Mouse (Mus musculus): ENCODE measurements at regions not wholly inside any gene's neighbourhood (a gene's known extent, or its start where the extent isn't known, plus 50 kb on each side); places are given as distances from the start of the nearest gene placed in this dataset.

DNA sequence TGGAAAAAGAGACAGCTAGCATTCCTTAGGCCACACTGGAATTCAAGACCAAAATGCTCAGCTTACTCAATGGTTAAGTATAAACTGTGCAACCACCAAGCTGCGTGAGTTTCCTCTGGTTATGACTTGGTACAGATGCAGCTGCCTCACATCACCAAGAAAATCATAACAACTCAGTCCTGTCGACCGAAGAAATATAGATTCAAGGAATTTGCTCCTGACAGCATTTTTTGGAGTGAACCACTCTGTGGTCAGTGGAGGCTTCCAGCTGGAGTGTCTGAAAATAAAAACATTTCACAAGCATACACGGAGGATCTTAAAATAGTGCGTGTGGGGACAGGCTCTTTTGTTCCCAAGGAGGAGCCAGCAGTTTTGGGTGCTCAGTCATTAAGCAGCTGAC, 253.8 kb downstream of the Bckdhb start:
- DNase-seq = no peak

DNA sequence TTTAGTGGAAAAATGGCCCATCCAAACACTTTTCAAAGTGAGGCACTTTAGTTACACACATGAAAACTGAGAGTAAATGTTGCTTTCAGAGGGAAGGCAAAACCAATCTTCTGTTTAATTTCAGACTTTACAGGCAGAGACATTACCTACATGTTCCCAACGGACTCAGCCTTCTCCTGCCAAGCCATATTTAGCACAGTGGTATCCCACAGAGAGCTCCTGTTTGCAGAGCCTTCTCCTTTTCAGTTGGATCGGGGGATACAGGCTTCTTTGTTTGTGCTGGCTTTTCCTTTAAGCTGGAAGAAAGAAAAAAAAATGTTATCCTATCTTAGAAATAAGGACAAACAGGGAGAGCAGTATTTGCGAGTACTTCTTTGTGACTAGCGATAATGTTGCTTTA, 254.3 kb downstream of the Bckdhb start:
- DNase-seq = no peak

DNA sequence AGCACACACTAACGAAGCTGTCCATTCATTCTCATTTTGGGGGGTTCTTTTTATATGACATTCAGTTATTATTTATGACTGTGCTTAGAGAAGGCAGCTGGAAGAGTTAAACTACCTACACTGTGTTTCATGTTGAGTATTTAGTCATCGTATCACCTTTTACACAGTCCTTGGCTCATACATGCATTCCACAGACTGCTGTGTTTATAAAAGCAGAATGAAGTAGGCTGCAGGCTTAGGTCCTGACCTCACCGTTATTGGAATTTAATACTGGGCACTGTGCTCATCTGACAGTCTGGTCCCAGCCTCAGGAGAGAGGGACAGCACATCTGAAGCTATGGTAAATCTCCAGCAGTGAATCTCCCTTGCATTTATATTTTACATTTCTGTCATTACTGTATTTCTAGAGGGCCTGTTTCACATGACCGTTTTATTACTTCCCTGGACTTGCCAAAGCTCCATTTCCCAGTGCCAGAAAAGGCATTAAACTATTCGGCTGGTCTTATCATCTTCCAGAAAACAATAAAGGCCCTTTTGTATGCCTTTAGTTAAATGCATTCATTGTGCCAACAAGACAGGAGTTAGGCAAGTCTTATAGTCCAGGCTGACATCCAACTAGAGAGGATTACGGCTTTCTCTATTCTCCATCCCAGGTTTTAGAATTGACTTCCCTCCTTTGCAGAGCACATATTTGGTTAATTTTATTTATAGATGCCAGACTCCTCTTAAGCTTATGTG, 258.9 kb downstream of the Bckdhb start:
- DNase-seq = no peak

DNA sequence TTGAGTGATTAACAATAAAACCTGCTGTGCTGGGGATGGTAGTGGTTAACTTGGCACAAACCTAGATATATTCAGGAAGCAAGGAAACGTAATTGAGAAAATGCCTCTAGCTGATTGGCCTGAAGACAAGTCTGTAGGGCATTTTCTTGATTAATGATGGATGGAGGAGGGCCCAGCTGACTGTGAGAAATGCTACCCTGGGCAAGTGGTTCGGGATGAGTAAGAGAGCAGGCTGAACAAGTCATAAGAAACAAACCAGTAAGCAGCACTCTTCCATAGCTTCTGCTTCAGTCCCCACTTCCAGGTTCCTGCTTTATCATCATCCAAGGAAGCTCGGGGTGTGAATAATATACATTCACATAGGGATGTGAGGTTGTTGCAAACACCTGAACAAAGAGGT, 262.6 kb downstream of the Bckdhb start:
- DNase-seq = no peak

DNA sequence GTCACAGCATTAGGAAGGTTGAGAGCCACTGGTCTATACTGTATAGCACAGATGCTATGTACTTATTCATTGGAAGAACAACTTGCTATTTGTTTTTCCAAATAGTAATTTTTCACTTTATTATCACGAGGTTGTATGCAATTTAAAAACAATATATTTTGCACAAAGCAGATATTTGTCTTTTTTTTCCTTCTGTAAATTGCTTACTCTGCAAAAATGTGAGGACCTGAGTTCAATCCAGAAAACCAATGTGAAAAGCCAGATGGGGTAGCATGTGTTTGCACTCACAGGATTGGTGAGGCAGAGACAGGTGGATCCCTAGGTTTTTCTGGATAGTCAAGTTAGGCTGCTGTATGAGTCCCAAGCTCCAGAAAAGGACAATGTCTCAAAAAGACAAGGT, 268.5 kb downstream of the Bckdhb start:
- DNase-seq = no peak

DNA sequence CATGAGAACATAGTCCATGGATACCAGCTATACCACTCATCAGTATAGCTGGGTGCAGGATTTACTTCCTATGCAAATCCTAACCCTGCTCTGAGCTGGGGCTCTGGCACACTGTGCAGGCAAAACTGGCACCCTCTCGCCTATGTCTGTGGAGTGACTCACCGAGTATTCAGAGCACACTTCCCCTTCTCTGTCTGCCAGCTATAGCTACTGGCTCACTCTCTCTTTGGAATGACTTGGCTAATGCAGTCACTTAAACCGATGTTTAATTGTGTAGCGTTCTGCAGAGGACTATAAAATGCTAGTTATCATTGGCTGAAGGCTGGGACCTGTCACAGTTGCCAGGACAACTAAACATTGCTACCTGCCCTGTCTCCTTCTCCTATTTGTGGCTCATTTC, 269.8 kb downstream of the Bckdhb start:
- peak; percentile 42 for DNase-seq

DNA sequence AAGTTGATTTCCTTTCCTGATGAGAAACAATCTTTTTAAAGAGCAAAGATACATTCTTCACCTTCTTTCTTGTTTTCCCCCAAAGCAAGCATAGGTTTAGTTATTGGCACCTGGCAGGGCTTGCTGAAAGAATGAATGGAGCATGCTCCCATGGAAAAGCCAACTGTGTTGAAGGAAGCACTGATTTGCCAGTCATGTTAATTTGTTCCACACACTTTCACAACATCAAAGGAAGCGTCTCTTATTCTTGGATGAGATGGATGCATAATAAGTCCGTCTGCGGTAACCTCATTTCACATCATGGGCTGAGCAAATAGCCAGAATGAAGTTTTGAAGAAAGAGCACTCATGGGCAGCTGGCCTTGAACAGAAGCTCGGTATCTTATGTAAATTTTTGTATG, 270.4 kb downstream of the Bckdhb start:
- DNase-seq = no peak

DNA sequence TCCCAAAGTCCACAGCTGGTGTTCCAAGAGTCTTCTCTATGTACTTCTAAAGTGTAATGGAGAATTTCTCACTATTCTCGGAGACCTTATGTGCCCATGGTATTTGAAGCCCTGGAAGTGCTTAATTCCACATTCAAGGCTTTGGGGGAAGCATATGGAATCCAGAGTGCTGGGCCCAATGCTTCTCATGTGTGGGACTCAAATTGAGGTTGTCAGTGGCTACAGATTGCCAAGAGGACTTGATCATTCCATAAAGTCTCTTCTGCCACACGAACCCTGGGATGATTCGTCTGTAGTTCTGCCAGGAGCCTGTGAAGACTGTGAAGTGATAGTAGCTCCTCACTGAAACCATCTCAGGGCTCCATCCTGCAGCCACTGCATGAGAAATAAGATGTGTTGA, 275.3 kb downstream of the Bckdhb start:
- no peak for DNase-seq

DNA sequence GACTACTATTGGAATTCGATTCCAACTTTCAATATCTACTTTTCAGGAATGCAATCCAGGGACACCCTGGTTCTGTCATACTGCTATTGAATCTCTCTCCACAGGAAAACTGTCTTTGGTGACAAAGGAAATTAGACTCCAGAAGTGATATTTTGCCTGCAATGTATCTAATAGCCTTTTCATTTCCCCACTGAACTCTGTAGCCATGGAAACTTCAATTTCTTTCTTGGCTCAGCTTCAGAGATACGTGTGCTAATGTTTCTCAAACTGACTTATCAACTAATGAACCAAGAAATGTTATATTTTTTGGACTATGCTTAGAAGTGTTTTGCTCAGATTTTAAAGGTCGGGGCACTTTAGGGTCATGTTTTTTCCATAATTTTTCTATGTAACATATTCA, 279.1 kb downstream of the Bckdhb start:
- DNase-seq = no peak

DNA sequence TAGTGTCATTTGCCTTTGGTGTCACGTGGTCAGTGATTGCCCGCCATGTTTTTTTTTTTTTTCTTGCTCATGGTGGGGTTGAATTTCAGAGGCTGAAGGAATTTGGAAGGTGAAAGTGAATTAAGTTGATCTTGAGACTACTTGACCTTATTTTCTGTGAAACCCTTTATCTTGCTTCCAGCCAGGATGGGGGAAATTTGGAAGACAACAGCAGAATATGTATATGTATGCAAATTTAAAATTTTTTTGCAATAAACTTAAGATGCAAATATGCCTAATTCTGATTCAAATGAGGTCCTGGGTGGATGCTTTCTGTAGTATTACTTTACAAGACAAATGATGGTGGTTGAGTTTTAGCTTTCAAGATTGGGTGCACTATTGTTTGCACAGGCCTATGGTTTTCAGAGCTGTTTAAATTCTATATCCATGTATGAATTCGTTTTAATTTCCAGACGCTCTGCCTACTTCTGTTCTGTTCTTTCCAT, 315.6 kb downstream of the Bckdhb start:
- no peak for DNase-seq

DNA sequence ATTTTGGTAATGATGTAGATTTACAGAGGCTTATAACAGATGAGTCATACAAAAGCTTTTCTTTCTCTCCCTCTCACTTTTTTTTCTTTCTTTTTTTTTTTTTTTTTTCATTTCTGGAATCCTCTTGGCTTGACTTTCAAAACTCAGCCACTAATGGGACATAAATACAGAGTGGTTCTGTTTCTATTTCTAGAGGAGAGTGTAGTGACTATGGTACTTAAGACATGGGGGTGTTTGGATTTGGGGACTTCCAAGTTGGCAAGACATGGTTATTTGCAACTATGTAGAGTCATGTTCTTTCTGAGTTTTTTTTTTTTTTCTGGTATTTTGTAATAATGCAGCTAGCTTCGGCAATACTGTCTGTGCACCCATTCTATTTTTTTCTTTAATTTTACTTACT, 324.8 kb downstream of the Bckdhb start:
- no peak for DNase-seq

DNA sequence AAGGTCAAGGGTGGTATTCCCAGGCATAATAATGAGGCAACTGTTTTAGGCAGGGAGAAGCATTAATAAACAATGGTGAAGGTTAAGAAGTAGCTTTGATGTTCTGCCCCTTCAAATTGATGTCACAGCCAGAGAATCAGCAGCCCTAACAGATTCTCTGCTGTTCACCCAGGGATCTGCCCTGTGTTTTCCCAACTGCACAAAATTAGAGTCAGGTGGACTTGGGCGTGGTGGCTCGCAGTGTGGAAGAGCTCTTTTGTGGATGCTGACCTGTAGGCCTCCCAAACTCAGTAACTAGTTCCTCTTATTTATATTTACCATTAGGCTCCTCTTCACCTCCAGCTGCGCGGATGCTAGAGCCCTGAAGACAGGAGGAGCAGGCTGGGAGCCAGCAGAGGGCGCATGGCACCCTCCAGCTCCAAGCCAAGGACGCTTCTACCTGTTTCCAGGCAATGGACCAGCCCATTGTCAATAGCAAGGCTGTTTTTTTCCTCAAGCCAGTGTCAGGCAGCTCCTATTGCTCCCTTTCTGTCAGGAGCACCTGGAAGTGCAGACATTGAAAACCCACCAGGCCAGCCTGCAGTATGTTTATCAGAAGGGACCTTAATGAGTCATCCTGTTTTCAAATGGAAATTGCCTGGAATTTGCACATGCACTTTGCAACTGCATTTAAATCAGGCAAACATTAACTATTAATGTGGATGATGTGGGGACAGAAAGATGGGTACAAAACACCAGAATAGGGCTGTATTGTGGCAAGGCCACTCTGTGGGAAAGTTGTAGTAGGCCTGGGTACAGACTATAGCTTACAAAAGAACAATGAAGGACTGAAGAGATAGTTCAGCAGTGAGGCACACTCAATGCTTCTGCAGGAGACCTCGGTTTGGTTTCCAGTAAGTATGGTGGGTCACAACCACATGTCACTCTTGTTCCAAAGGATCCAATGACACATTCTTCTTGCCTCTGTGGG, 328.4 kb downstream of the Bckdhb start:
- DNase-seq = peak; percentile 17

DNA sequence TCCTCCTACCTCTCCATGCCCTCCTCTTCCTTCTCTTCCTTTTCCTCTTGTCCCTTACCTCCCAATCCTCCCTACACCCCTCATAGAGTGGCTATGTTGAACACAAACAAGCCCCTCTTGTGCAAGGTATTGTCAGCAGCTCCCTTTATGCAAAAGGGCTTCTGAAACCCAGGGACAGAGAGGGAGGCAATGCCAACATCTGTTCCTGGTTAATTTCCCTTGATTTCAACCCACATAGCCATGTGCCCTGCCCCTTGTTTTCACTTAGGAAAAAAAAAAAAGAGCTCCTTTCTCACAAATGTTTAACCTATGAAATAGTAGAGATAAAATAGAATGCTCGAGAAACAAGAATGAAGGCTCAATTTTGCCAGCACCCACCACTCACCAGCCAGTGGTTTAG, 333.5 kb downstream of the Bckdhb start:
- no peak for DNase-seq

DNA sequence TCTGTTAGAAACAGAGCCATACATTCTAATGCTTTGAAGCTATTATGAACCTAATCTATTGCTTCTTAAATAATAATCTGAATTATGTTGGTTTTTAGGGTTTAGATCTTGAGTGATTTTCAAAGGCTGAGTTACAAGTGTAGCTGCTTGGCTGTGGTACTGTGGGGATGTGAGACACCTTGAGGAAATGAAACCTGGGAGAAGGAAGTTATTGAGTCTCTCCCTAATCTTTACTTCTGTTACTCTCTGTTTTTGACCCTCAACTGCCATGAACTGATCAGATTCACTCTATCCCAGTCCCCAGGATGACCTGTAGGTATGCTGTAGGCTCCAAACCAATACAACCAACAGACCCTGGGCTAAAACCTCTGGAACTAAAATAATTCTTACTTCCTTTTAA, 334.8 kb downstream of the Bckdhb start:
- DNase-seq = no peak

DNA sequence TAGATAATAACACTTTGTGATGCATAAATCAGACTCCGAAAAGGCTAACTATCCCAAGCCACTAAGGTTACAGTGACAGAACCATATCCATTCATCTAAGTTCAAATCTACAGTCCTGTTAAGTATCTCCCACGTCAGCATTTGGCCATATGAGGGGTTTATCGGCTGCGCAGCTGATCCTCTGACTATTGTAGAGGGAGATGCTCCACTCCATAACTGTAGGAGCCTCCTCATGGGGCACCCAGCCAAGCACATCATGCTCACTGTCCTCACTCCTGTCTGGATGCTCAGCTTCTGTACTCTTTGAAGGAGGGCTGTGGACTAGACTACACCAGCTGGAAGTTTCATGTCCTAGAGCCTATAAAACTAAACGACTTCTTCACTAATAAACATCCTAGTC, 337.2 kb downstream of the Bckdhb start:
- DNase-seq = no peak

DNA sequence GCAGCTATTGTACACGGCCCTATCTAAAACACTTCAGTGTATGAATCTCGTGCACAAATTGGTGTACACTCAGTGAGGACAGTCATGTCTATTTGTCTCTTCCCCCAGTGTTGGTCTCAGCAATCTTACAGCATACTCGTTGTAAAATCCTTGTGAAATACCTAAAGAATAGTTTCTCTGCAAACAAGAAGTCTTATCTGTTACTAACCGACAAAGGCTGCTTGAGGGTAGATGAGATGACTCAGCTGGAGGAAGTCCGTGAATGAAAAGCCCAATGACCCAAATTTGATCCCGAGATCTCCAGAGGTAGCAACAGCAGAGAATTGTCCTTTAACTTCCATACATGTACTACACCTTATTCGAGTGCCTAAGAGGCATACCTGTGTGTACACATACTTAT, 342.0 kb downstream of the Bckdhb start:
- no peak for DNase-seq

DNA sequence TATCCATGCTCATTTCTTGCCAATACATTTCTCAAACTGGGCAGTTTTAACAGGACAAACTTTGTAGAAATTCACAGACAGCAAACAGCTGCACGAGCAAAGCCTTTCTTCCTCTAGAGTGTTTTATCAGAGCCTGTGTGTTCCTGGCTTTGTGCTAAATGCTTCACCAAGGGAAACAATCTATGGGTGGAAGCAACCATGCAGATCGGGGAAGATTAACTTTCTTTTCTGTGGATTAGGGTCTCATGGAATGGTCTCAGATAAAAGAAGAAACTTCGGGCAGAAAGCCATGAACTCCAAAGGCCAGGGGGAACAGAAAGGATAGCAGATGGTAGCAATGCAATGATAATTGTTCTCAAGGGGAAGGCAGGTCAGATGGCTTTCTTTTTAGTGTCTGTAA, 349.7 kb downstream of the Bckdhb start:
- DNase-seq = no peak

DNA sequence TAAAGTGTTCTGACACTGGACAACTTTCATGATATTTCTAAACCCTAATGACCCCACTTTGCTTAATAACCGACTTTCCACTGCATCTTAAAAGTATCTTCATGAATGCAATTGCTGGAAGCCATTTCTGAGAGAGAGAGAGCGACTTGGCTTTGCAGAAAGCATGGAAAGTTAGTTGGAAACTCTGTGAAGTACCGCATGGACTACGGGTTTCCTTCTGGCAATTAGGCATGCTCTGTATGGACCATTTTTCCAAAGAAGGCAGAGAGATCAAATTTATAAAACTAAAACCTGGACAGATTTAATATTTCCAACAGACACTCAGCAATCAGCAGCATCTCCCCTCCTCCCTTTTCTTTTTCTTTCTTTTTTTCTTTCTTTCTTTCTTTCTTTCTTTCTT, 353.4 kb downstream of the Bckdhb start:
- DNase-seq = no peak

DNA sequence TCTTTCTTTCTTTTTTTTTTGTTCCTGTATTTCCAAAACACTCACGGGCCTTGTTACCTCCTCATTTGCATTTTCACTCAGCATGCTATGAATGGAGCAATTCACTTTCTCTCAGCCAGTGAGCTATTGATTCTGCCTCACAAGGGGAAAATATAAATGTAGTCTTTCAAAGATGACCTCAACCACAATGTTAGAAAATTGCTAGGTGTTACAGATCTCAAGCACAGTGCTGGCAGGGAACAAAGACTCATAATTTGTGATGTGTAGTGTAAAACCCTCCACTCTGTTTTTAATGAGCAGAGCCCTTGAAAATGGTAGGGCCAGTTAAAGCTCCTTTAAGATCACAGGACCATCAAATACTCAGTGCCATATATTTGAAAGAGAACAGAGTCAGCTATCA, 353.8 kb downstream of the Bckdhb start:
- DNase-seq = no peak

DNA sequence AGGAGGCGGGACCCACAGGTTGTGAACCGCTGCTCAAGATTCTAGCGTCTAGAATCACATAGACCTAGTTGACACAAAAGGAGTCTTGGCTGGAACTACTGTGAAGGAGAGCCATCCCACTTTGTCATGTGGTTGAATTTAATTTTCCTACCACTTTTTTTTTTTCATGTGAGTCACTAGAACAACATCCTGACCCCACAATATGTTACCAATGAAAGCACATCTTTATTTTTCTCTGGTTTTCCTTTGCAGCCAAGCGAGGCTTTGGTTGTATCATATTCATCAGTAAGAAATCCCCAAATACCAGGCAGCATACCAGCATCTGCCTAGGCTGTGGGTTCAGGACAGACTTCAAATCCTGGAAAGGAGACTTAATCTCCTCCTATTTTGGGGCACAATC, 356.0 kb downstream of the Bckdhb start:
- DNase-seq = no peak

DNA sequence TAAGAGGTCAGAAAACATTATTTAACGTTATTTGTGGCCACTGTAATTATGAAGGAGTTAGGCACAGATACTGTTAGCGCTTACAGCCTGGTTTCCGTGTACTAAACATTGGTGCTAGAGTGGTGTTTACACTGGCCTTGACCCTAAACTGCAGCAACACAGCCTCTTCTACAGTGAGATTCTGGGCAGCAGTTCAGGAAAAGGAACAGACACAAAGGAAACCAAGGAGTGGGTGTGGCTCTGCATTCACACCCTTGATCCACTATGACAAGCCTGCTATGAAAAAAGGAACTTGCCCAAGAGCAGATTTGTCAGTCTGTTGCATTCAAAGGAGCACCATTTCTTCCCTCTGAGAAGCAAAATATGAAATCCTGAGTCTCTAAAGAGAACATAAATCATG, 356.7 kb downstream of the Bckdhb start:
- no peak for DNase-seq

DNA sequence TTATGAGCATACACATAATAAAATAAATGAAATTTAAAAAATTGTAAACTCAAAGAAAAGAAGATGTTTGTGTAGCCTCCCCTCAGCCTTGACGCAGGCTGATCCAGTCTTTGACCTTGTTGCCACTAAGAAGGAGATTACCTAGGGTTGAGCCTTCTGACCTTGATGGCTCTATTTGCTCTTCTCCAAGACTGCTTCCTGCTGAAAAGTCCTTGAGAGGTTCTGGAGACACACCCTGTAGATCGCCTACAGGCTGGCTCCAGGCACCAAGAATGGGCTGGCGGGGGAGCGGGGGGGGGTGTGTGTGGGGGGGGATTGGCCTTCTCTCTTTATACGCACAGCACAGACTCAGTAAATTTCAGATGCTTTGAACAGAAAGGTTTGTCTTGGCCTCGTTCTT, 358.4 kb downstream of the Bckdhb start:
- no peak for DNase-seq

DNA sequence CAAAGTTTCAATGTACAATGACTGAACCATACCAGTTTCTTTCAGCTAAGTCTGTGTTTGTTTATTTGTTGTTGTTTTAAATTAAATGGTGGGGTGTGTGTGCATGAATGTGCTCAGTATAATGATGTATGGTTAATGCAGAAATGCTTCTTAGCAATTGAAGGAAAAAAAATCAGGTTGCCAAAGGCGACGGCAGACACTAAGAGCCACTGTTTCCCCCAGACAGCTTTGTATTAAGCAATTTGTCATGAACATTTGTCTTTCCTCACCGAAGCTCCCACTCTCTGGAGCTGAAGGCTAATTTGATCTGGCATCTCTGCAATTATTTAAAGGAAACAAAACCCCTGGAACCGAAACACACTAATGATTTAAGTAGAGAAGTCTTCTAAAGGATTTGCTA, 360.7 kb downstream of the Bckdhb start:
- DNase-seq = no peak

DNA sequence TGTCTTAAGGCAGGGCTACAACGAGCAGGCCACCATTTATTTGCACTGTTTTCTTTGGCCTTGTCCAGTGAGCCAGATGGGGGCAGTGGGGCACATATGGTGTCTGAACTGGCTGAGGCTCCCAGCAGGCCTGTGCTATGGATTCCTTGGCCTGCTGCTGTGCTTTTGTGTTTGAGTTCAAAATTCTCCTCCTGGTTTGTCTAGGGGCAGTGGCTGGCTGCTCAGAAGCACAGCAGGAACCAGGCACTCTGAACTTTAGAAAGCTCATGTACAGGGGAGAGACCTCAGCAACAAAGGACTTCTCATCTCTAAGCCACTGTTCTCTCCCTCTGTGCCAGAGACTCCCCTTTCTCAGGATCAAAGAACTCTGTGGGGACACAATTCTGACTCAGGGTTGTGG, 370.9 kb downstream of the Bckdhb start:
- no peak for DNase-seq
